Mouse (Mus musculus) spleen, adult 2 months (tissue): ENCODE results near the gene Cldn3. TPM values are rescaled to one million over a fixed set of nuclear protein-coding genes. Genes with fewer than 3 reads are reported as not detected.

Source experiments
- DNase-seq, 2 experiments: peaks; one replicate each; pipeline versions ENCODE4 v3.0.0 to v3.0.0-alpha.2; 2012 to 2021; ENCODE audit warnings: low spot score in 2 of 2, low read depth in 1 of 2
- H3K27ac ChIP-seq: fragments of 200-500 bp; 2 replicates; pipeline ENCODE4 v1.5.1; 2012; ENCODE audit warnings: low read length, inconsistent platforms; ENCODE audit not compliant: insufficient read depth
- H3K27me3 ChIP-seq: fragments of 200-500 bp; 2 replicates; pipeline ENCODE4 v1.6.1; 2012; ENCODE audit warnings: mild to moderate bottlenecking, moderate library complexity, low read length, inconsistent platforms; ENCODE audit not compliant: control insufficient read depth, insufficient read depth
- H3K36me3 ChIP-seq: fragments of 200-500 bp; 2 replicates; pipeline ENCODE4 v1.6.1; 2012; ENCODE audit warnings: mild to moderate bottlenecking, low read length, inconsistent platforms; ENCODE audit not compliant: control insufficient read depth, insufficient read depth
- H3K4me1 ChIP-seq: fragments of 200-500 bp; 2 replicates; pipeline ENCODE4 v1.6.1; 2011; ENCODE audit warnings: inconsistent platforms; ENCODE audit not compliant: control insufficient read depth, insufficient read depth, insufficient read length
- H3K4me3 ChIP-seq: fragments of 200-500 bp; 2 replicates; pipeline ENCODE4 v1.5.1; 2011; ENCODE audit warnings: mild to moderate bottlenecking, inconsistent platforms; ENCODE audit not compliant: insufficient read depth, insufficient read length; ENCODE audit errors: extremely low read depth
- CTCF ChIP-seq: fragments of 200-500 bp; IDR thresholded peaks from 2 replicates; pipeline ENCODE4 v1.5.1; 2011; ENCODE audit warnings: mild to moderate bottlenecking, inconsistent platforms; ENCODE audit not compliant: insufficient read depth, insufficient read length, insufficient replicate concordance; ENCODE audit errors: extremely low read depth
- POLR2A ChIP-seq: fragments of 200-500 bp; IDR thresholded peaks from 2 replicates; pipeline ENCODE4 v1.6.1; 2011; ENCODE audit warnings: low read depth, low read length, inconsistent platforms
- WGBS: fragments of 180-500 bp; shearing (Covaris S2); methylation state at CpG from one replicate; pipeline ENCODE4 v1.1.7; 2018; 5-methylcytosine and 5-hydroxymethylcytosine counted together
- polyA plus RNA-seq: library from polyadenylated mRNA; depleted of rRNA; stranded (reverse); fragments of >200 nt; gene quantifications from 2 replicates; pipeline ENCODE4 v1.2.3, GENCODE M21; 2012

Cldn3 gene
- polyA plus RNA-seq, 1 experiment = 3.1 TPM

DNA sequence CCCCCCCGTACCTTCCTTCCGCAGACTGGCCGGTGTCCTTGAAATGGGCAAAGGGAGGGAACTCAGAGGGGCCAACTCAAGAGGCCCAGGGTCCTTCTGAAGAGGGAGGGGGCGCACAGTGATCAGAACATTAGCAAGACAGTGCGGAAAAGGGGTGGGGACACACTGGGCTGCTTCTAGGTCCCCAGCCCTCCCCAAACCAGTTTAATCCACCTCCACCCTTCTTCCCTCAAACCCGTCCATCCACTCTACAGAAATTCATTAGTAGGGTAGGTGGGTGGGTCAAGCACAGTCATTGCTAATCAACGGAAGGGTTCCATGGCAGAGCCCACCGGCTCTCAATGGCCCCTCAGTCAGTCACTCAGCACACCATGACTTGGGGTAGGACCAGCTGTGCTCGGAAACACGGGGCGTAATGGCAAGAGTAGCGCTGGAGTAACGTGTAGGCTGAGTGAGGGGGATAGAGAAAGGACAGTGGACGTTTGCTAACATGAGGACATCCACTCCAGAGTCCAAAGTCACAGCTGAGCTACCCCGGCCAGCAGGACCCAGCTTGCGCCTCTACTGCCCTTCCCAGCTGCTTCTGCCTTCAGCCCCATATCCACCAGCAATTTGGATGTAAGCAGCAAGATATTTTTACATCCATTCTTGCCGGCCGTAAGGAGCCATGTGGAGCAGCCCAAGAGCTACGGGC, 40.6 kb upstream of the Cldn3 start:
- no peak overlapping the region for H3K27ac ChIP-seq
- H3K4me3 ChIP-seq = no peak overlapping the region
- H3K36me3 ChIP-seq = no peaks in the 10 kb centered on the region
- H3K4me1 ChIP-seq = no peaks in the 10 kb centered on the region; the same call in 1 of the 2 replicates
- H3K27me3 ChIP-seq = no peaks in the 10 kb centered on the region
- no peak for DNase-seq
- TF ChIP-seq POLR2A = no peak
- TF ChIP-seq CTCF = no peak
- 76% methylated on average over 19 of the region's 19 CpGs for WGBS

DNA sequence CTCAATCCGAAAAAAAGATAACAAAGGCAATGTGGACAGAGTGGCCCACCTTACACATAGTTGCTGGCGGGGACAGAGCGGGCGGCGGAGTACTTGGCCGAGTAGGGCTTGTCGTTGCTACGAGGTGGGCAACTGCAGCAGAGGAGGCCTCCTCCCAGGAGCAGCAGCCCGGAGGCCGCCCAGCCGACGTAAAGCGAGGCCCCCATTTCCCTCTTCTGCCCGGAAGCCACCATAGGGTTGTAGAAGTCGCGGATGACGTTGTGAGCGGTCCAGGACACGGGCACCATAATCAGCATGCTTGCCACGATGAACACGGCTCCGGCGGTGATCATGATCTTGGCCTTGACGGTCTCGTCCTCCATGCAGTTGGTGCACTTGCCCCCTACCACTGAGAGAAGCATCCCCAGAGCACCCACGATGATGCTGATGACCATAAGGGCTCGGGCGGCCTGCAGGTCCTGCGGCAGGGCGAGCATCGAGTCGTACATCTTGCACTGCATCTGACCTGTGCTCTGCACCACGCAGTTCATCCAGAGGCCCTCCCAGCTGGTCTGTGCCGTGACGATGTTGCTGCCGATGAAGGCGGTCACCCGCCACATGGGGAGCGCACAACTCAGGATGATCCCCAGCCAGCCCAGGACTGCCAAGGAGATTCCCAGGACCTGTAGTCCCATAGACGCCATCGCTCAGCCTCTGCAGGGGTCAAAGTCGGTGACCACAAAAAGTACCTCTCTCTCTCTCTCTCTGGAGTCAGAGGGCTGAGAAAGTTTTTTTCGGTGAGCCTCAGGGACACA, 39.8 kb upstream of the Cldn3 start:
- 79% methylated on average over 43 of the region's 43 CpGs for WGBS
- no peaks in the 10 kb centered on the region for H3K27me3 ChIP-seq
- H3K4me3 ChIP-seq = no peak overlapping the region
- DNase-seq = no peak
- H3K27ac ChIP-seq = no peak overlapping the region
- H3K36me3 ChIP-seq = no peaks in the 10 kb centered on the region
- TF ChIP-seq CTCF (no peak), POLR2A (no peak)
- H3K4me1 ChIP-seq = peaks cover under 1% of the 10 kb centered on the region; the same call in 1 of the 2 replicates

DNA sequence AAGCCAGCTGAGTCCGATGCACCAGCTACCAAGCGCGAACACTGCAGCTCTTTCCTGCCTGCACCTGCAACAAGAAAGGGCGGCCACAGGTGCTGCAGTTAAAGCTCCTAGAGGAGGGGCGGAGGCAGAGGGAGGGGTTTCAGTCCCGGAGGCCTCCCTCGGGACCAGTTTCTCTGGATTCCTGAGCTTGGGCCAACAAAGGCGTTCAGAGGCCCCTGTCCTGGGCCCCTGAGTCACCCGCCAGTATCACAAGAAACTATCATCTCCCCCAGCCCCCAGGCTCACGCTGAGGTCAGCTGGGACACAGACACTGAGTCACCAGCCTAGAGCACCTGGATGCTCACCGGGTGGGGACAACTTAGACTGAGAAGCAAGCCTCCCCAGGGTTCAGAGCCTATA, 39.2 kb upstream of the Cldn3 start, which contains the start of gene Cldn4:
Cldn4 (minus strand) TSS at position 78 of the 399 bp plus-strand sequence.
- Histone ChIP-seq H3K4me1 (peaks cover 4% of the 10 kb centered on the region; the same call in 1 of the 2 replicates), H3K4me3 (no peak within 1 kb of the TSS), H3K27ac (no peak within 1 kb of the TSS), H3K27me3 (no peaks in the 10 kb centered on the region), H3K36me3 (no peaks in the 10 kb centered on the region)
- TF ChIP-seq POLR2A (no peak), CTCF (no peak)
- 32% methylated on average over 11 of the region's 11 CpGs for WGBS
- no peak for DNase-seq

DNA sequence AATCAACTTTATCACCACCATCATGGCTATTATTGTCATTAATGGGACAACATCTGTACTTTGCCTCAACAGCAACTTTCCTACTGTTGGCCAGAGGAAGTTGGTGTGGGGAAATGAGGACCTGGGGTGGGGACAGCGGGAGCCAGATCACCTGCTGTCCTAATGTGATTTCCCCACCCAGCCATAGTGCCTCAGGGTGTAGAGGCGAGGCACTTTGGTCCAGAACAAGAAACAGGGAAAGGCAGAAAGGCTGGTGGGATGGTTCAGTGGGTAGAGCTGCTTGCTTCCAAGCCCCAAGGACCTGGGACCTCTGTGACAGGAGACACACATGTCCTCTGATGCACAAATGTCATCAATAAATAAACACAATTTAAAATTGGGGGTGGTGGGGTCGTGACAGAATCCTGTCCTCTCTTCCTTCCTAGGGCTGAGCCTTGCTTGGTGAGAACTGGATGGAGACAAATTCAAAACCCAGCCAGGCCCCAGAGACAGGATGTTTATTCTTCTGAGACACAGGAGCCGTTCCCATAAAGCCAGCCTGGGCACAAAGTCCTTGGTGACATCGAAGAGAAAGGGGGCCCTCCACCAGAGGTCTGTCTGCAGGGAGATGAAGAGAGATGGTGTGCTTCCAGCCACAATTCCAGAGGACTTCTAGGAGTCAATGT, 38.5 kb upstream of the Cldn3 start:
- H3K27ac ChIP-seq = no peak overlapping the region
- peaks cover 4% of the 10 kb centered on the region; the same call in 1 of the 2 replicates for H3K4me1 ChIP-seq
- WGBS = 43% methylated on average over 5 of the region's 5 CpGs
- no peaks in the 10 kb centered on the region for H3K36me3 ChIP-seq
- no peak overlapping the region for H3K4me3 ChIP-seq
- no peaks in the 10 kb centered on the region for H3K27me3 ChIP-seq
- no peak for TF ChIP-seq CTCF
- no peak for TF ChIP-seq POLR2A
- DNase-seq = no peak

- TF ChIP-seq CTCF (no peak), POLR2A (no peak)
- Histone ChIP-seq H3K27me3 (no peaks in the 10 kb centered on the region), H3K4me3 (no peak overlapping the region), H3K36me3 (no peaks in the 10 kb centered on the region), H3K27ac (no peak overlapping the region), H3K4me1 (peaks cover 4% of the 10 kb centered on the region; the same call in 1 of the 2 replicates)
- DNase-seq = no peak
- WGBS = 66% methylated on average over 4 of the region's 4 CpGs
These were observed 38.0 kb upstream of the Cldn3 start for GRCm38 (mm10) chr5:134948085-134948439.

GRCm38 (mm10) chr5:134951053-134951884, 34.7 kb upstream of the Cldn3 start:
- no peak for DNase-seq
- WGBS = 9% methylated on average over 19 of the region's 19 CpGs
- H3K27me3 ChIP-seq = no peaks in the 10 kb centered on the region
- H3K4me3 ChIP-seq = no peak overlapping the region
- no peaks in the 10 kb centered on the region for H3K36me3 ChIP-seq
- TF ChIP-seq POLR2A (no peak), CTCF (no peak)
- no peak overlapping the region for H3K27ac ChIP-seq
- H3K4me1 ChIP-seq = peaks cover 4% of the 10 kb centered on the region; the same call in 1 of the 2 replicates
